Mouse (Mus musculus) hindbrain, embryonic 12.5 days (tissue): ENCODE results near the gene Skap1. TPM values are rescaled to one million over a fixed set of nuclear protein-coding genes. Genes with fewer than 3 reads are reported as not detected.

Experiments used
- ATAC-seq: fragments of 200-750 bp; cut with Nextera tagmentation; 2 replicates; pipeline ENCODE4 v1.8.0; 2017; ENCODE audit warnings: moderate TSS enrichment; ENCODE audit not compliant: low FRiP score
- H3K27ac ChIP-seq: fragments of 300-500 bp; sonication (generic); 2 replicates; pipeline ENCODE4 v1.5.1; 2016; ENCODE audit warnings: mild to moderate bottlenecking
- H3K27me3 ChIP-seq: fragments of 300-500 bp; sonication (generic); 2 replicates; pipeline ENCODE4 v1.6.1; 2016; ENCODE audit warnings: mild to moderate bottlenecking
- H3K36me3 ChIP-seq: fragments of 300-500 bp; sonication (generic); 2 replicates; pipeline ENCODE4 v1.6.1; 2016; ENCODE audit warnings: mild to moderate bottlenecking
- H3K4me1 ChIP-seq: fragments of 300-500 bp; sonication (generic); 2 replicates; pipeline ENCODE4 v1.6.1; 2016
- H3K4me2 ChIP-seq: fragments of 300-500 bp; sonication (generic); replicated peaks from 2 replicates; pipeline ENCODE4 v1.6.1; 2016; ENCODE audit warnings: mild to moderate bottlenecking
- H3K4me3 ChIP-seq: fragments of 300-500 bp; sonication (generic); 2 replicates; pipeline ENCODE4 v1.5.1; 2016; ENCODE audit warnings: mild to moderate bottlenecking
- H3K9ac ChIP-seq: fragments of 300-500 bp; sonication (generic); 2 replicates; pipeline ENCODE4 v1.6.1; 2016; ENCODE audit warnings: mild to moderate bottlenecking, moderate library complexity
- H3K9me3 ChIP-seq: fragments of 300-500 bp; sonication (generic); replicated peaks from 2 replicates; pipeline ENCODE4 v1.6.1; 2016; ENCODE audit warnings: mild to moderate bottlenecking
- WGBS: fragments of 180-500 bp; shearing (Covaris S2); methylation state at CpG from one replicate; pipeline ENCODE4 v1.1.7; 2016; 5-methylcytosine and 5-hydroxymethylcytosine counted together
- polyA plus RNA-seq: library from polyadenylated mRNA; unstranded; fragments of >200 nt; fragmentation: Nextera tagmentation; extraction: Ambion mirVana; gene quantifications from 2 replicates; pipeline ENCODE4 v1.2.1, GENCODE M21; 2016

Skap1 gene
- polyA plus RNA-seq: 1.4 and 2.4 TPM in 2 replicates

DNA sequence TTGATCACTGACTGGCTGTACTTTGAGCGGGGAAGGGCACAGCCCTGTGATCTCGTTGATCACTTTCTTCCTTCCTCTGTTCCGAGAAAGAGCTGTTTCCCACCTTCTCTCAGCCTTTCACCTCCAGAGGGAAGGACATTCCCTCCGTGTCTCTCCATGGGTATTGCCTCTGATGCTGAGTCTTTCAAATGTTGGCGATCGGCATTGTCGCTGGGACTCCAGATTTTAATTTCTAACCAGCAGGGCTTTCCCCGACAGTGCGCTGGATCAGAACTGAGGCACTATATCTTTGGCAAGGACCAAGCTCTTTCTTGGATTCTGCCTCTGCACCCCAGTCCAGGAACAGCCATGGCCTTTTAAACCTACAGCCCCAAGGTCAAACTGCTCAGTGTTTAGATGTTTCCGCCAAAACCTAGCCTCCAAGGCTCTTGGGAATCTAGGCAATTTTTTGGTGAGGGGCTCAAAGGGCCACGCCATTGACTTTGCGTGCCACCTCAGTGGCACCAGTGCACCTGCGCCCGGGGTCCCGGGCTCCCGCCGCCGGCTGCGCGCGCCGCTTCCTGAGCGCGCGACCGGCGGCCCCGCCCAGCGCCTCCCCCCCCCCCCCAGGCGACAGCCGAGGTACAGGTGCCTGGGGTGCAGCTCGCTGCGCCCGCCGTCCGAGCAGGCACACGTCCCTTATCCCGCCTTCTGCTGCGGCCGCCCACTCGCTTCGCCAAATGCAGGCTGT is at the start of gene Skap1:
Gene Skap1, plus strand, starts transcription at position 608 of the 730 bp plus-strand sequence.
- H3K9ac ChIP-seq: peak within 1 kb of the TSS; percentile 55
- H3K9me3 ChIP-seq: no peaks in the 10 kb centered on the region
- peaks cover 37% of the 10 kb centered on the region for H3K4me1 ChIP-seq
- peaks cover 32% of the 10 kb centered on the region for H3K27me3 ChIP-seq
- H3K36me3 ChIP-seq: no peaks in the 10 kb centered on the region
- no peak for ATAC-seq
- peak within 1 kb of the TSS; percentile 33 for H3K4me3 ChIP-seq
- peak within 1 kb of the TSS; percentile 74 for H3K4me2 ChIP-seq
- no peak within 1 kb of the TSS for H3K27ac ChIP-seq
- WGBS: 6% methylated on average over 31 of the region's 42 CpGs

DNA sequence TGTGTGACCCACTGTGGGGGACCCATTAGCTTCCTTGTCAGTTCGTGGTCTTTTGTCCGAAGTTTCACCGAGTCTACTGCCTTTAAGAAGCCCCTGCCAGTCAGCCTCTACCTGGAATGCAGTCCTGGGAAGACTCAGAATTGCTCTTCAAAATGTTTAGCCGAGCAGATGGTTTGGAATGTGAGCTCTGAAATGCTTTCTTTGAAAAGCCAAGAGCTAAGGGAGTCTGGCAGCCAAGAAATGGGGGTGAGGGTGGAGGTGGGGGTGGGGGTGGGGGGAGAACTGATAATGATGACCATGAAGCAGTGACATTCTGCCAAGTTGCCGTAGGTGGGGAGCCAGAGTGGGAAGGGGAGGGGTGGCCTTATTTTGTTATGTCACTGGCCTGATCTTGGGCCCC is 43.3 kb upstream of the Skap1 start:
- no peaks in the 10 kb centered on the region for H3K9me3 ChIP-seq
- no peak overlapping the region for H3K4me3 ChIP-seq
- no peaks in the 10 kb centered on the region for H3K36me3 ChIP-seq
- H3K27me3 ChIP-seq: no peaks in the 10 kb centered on the region
- H3K27ac ChIP-seq: no peak overlapping the region
- H3K4me2 ChIP-seq: no peak overlapping the region
- peaks cover 5% of the 10 kb centered on the region; the same call in 1 of the 2 replicates for H3K4me1 ChIP-seq
- H3K9ac ChIP-seq: no peak overlapping the region
- WGBS: 43% methylated on average over 5 of the region's 5 CpGs
- ATAC-seq: no peak

DNA sequence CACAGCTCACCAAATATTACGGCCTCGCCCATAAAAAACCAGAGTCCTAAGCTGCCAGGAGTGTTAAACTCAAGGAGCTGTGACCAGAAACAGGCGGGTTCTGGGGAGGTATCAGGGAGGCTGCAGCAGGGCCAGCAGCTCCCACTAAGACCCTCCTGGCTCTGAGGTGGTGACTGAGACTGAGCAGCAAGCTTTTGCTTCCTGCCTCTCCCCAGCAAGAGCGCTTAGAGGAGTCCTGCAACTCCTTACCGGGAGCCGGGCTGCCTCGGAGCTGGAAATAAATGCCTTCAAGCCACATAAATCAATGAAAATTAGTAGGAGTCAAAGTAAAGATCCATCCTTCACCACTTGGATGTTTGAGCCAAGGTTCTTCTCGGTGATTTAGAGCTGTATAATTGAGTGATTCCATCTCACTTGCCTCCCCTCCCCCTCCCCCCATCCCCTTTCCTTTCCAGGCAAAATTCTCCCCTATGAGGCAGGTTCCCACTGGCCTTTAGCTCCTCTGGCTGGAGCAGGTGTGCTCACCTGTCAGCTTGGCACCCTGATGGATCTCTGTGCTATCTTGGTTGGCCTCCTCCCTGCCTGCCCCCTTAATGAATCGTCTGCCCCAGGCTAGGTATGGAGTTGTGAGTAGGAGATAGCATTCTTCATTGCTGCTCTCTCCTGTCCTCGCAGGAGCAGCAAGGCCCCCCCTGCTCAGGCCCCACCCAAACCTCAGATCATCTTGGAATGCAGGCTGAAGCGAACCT is 42.7 kb upstream of the Skap1 start:
- Histone ChIP-seq H3K9me3 (no peaks in the 10 kb centered on the region), H3K4me2 (no peak overlapping the region), H3K4me1 (peaks cover 5% of the 10 kb centered on the region; the same call in 1 of the 2 replicates), H3K27ac (no peak overlapping the region), H3K36me3 (no peaks in the 10 kb centered on the region), H3K9ac (no peak overlapping the region), H3K27me3 (no peaks in the 10 kb centered on the region), H3K4me3 (no peak overlapping the region)
- no peak for ATAC-seq
- 67% methylated on average over 11 of the region's 11 CpGs for WGBS

DNA sequence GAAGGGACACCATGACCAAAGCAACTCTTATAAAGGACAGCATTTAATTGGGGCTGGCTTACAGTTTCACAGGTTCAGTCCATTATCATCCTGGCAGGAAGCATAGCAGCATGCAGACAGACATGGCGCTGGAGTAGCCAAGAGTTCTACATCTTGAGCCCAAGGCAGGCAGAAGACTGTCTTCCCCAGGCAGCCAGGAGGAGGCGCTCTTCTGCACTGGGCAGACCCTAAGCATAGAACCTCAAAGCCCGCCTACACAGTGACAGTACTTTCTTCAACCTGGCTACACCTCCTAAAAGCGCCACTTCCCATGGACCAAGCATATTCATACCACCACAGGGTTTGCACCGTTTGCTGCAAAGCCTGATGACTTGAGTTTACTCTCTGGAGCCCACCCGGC is 39.2 kb upstream of the Skap1 start:
- H3K4me2 ChIP-seq: no peak overlapping the region
- ATAC-seq: no peak
- no peak overlapping the region for H3K9ac ChIP-seq
- no peak overlapping the region for H3K4me3 ChIP-seq
- no peaks in the 10 kb centered on the region for H3K36me3 ChIP-seq
- peaks cover 5% of the 10 kb centered on the region; the same call in 1 of the 2 replicates for H3K4me1 ChIP-seq
- WGBS: 86% methylated on average over 6 of the region's 6 CpGs
- H3K9me3 ChIP-seq: no peaks in the 10 kb centered on the region
- H3K27ac ChIP-seq: no peak overlapping the region
- H3K27me3 ChIP-seq: no peaks in the 10 kb centered on the region

DNA sequence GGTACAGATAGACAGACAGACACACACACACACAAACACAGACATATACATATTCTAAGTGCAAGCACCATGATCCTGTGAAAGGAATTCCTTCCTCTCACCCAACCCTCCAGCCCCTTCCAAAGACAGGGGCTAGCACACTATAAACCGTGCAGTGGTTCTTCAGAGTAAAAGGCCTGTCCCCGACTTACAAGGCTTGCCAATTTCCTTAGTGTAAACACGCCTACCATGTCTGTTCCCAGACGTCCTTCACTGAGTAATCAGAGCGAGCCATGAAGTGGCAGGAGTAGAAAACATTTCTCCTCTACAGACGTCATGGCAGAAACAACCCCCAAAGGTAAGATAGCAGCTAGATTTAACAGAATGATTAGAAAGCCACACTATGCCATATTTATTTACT is 38.2 kb upstream of the Skap1 start:
- no peak for ATAC-seq
- Histone ChIP-seq H3K27ac (no peak overlapping the region), H3K9me3 (no peaks in the 10 kb centered on the region), H3K4me1 (peaks cover 5% of the 10 kb centered on the region; the same call in 1 of the 2 replicates), H3K36me3 (no peaks in the 10 kb centered on the region), H3K4me3 (no peak overlapping the region), H3K27me3 (no peaks in the 10 kb centered on the region), H3K4me2 (no peak overlapping the region), H3K9ac (no peak overlapping the region)
- WGBS: 80% methylated on average over 6 of the region's 6 CpGs

DNA sequence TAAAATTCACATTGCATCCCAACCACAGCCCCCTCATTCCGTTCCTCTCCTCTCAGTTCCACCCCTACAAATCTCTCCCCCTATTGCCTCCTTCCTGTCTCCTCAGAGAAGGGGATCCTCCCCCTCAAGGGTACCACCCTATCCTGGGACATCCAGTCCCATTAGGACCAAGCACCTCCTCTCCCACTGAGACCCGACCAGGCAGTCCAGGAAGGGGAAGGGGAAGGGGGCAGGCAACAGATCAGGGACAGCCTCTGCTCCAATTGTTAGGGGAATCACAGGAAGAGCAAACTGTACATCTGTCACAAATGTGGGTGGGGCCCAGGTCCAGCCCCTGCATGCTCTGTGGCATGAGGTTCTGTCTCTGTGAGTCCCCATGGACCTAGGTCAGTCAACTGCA is 37.6 kb upstream of the Skap1 start:
- Histone ChIP-seq H3K9ac (no peak overlapping the region), H3K36me3 (no peaks in the 10 kb centered on the region), H3K4me1 (0 out of 2 replicates have a peak, but pooled peaks cover 2% of the 10 kb centered on the region), H3K27me3 (no peaks in the 10 kb centered on the region), H3K4me2 (no peak overlapping the region), H3K4me3 (no peak overlapping the region), H3K9me3 (no peaks in the 10 kb centered on the region), H3K27ac (no peak overlapping the region)
- WGBS: 38% methylated on average over 2 of the region's 2 CpGs
- no peak for ATAC-seq

DNA sequence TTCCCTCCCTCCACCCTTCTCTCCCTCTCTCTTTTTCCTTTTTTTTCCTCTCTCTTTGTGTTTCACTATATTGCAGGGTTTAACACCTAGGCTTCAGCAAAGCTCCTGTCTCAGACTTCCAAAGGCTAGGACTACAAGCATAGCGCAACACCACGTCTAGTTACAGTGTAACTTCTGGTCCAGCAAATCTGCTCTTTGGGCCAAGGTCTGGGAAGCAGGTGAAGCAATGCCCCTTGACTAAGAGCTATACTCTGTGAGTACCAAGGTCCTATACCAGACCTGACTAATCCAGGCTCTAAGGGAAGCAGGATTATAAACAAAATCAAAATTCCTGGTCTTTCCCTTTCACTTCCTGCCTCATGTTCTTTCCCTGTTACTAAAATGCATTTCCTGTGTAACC is 35.3 kb upstream of the Skap1 start:
- Histone ChIP-seq H3K9me3 (no peaks in the 10 kb centered on the region), H3K36me3 (no peaks in the 10 kb centered on the region), H3K27ac (no peak overlapping the region), H3K9ac (no peak overlapping the region), H3K27me3 (no peaks in the 10 kb centered on the region), H3K4me1 (0 out of 2 replicates have a peak, but pooled peaks cover 3% of the 10 kb centered on the region), H3K4me3 (no peak overlapping the region), H3K4me2 (no peak overlapping the region)
- ATAC-seq: no peak
- WGBS: 87% methylated on average over 2 of the region's 2 CpGs

DNA sequence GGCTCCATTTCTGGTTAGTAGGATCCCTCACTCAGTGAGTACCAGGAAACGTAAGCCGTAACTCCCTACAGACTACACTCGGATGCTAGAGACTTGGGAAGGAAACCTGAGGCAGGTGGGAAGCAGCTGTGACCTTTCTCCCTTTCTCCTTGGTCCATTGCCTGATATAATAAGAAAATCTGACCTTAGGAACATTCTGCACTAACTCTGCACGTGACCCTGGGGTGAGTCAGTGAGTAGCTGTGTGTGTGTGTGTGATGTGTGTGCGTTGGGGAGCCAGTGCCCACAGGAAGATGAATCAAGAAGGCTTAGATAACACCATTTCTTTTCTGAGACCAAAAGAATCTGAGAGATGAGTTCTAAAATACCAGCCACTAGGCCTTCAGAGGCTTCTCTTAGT is 34.5 kb upstream of the Skap1 start:
- H3K27me3 ChIP-seq: no peaks in the 10 kb centered on the region
- H3K4me1 ChIP-seq: 0 out of 2 replicates have a peak, but pooled peaks cover 3% of the 10 kb centered on the region
- H3K9me3 ChIP-seq: no peaks in the 10 kb centered on the region
- H3K36me3 ChIP-seq: no peaks in the 10 kb centered on the region
- no peak overlapping the region for H3K9ac ChIP-seq
- ATAC-seq: no peak
- no peak overlapping the region for H3K4me2 ChIP-seq
- no peak overlapping the region for H3K27ac ChIP-seq
- H3K4me3 ChIP-seq: no peak overlapping the region
- WGBS: 61% methylated on average over 5 of the region's 5 CpGs

DNA sequence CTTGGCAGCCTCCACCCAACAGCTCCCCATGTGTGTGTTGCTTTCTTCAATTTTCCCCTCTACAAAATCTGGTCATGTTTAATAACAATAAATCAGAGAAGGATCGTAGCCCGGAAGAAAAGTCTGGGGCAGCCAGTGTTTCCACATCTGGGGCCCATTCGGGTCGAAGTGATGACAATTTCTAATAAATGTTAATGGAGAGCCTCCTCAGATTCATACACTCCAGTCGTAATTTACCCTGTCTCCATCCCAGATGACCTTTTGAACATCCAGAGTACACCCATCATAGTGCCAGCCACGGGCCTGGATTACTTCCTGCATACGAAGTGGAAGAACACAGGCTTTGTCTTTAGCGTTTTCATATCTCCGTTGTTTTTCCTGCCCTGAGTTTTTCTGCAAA is 32.5 kb upstream of the Skap1 start:
- no peak overlapping the region for H3K4me2 ChIP-seq
- no peak overlapping the region for H3K4me3 ChIP-seq
- H3K4me1 ChIP-seq: 0 out of 2 replicates have a peak, but pooled peaks cover 3% of the 10 kb centered on the region
- H3K36me3 ChIP-seq: no peaks in the 10 kb centered on the region
- no peak for ATAC-seq
- no peaks in the 10 kb centered on the region for H3K9me3 ChIP-seq
- no peak overlapping the region for H3K9ac ChIP-seq
- 0 out of 2 replicates have a peak, but pooled peaks cover under 1% of the 10 kb centered on the region for H3K27me3 ChIP-seq
- H3K27ac ChIP-seq: no peak overlapping the region; the same call in 1 of the 2 replicates
- 74% methylated on average over 9 of the region's 9 CpGs for WGBS

DNA sequence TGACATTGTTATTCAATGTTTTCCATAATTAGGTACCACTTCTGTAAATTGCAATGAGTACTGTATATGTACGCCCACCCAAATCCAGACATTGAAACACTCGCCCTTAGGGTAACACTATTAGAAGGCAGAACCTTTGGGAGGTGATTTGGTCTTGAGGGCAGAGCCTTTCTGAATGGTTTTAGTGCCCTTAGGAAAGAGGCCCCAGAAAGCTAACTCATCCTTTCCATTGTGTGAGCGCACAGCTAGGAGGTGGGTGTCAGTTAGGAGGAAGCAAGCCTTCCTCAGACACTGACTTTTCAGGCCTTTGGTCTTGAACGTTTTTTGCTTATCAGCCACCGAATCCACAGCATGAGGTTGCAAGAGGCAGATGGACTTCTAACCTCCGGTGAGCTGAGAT is 29.5 kb upstream of the Skap1 start:
- Histone ChIP-seq H3K4me2 (no peak overlapping the region), H3K36me3 (no peaks in the 10 kb centered on the region), H3K4me3 (no peak overlapping the region), H3K9ac (no peak overlapping the region), H3K27me3 (0 out of 2 replicates have a peak, but pooled peaks cover 4% of the 10 kb centered on the region), H3K9me3 (no peaks in the 10 kb centered on the region), H3K4me1 (peaks cover 13% of the 10 kb centered on the region), H3K27ac (no peak overlapping the region)
- 79% methylated on average over 6 of the region's 6 CpGs for WGBS
- no peak for ATAC-seq

DNA sequence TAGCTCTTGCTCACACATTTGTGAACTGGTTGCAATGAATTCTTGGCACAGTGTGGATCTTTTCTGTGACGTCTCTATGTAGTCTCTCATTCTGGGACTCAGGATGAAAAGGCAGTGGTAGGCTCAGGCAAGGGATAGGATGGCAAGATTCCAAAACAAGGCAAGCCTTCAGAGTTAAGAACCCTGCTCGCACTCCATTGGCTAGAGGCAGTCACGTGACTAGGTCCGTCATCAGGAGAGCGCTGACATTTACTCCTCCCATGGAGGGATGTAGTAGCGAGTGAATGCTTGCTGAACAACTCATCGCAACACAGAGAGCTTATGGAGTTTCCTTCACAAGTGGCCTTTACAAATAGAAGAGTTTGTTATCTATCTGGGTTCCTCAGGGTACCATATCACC is 27.9 kb upstream of the Skap1 start:
- H3K27ac ChIP-seq: no peak overlapping the region
- H3K36me3 ChIP-seq: no peaks in the 10 kb centered on the region
- H3K4me1 ChIP-seq: peaks cover 13% of the 10 kb centered on the region
- H3K27me3 ChIP-seq: 0 out of 2 replicates have a peak, but pooled peaks cover 4% of the 10 kb centered on the region
- no peaks in the 10 kb centered on the region for H3K9me3 ChIP-seq
- no peak for ATAC-seq
- H3K4me3 ChIP-seq: no peak overlapping the region
- H3K9ac ChIP-seq: no peak overlapping the region
- peak overlapping the region; percentile 19 for H3K4me2 ChIP-seq
- WGBS: 41% methylated on average over 7 of the region's 7 CpGs

DNA sequence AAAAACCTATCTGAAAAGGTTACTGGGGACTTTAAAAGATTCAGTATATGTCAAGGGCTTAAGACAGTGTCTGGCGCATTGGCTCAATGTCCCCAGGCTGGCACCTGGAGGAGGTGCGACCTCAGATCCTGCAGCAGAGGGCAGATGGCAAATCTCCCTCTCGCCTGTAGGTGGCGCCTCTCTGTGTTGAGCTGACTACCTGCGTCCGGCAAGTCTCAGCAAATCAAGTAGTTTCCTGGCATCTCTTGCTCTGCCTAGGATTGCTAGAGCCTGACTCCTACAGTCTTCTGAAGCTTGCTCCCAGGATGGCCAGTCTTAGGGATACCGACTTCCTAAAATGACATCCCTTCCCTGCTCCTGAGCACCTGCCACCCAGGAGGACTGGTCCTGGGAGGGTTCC is 25.6 kb upstream of the Skap1 start:
- ATAC-seq: no peak
- WGBS: 7% methylated on average over 7 of the region's 7 CpGs

More for the DNA sequence above, 25.6 kb upstream of the Skap1 start:
- H3K4me3 ChIP-seq: no peak overlapping the region
- H3K9me3 ChIP-seq: no peaks in the 10 kb centered on the region
- H3K4me2 ChIP-seq: no peak overlapping the region
- no peak overlapping the region for H3K9ac ChIP-seq
- H3K4me1 ChIP-seq: peaks cover 10% of the 10 kb centered on the region
- H3K27ac ChIP-seq: no peak overlapping the region
- no peaks in the 10 kb centered on the region for H3K36me3 ChIP-seq
- 0 out of 2 replicates have a peak, but pooled peaks cover 4% of the 10 kb centered on the region for H3K27me3 ChIP-seq
